Mouse (Mus musculus) forebrain, embryonic 12.5 days (tissue): Measurements from ENCODE around the gene Anxa4. TPM values are rescaled to one million over a fixed set of nuclear protein-coding genes. Genes with fewer than 3 reads are reported as not detected.

Experiments
- ATAC-seq: fragments of 200-750 bp; cut with Nextera tagmentation; 2 replicates; pipeline ENCODE4 v1.8.0; 2017; ENCODE audit warnings: moderate TSS enrichment; ENCODE audit not compliant: low FRiP score
- H3K27ac ChIP-seq: fragments of 300-500 bp; sonication (generic); 2 replicates; pipeline ENCODE4 v1.5.1; 2016; ENCODE audit warnings: mild to moderate bottlenecking
- H3K27me3 ChIP-seq: fragments of 300-500 bp; sonication (generic); 2 replicates; pipeline ENCODE4 v1.6.1; 2016; ENCODE audit warnings: mild to moderate bottlenecking
- H3K36me3 ChIP-seq: fragments of 300-500 bp; sonication (generic); replicated peaks from 2 replicates; pipeline ENCODE4 v1.6.1; 2016; ENCODE audit warnings: mild to moderate bottlenecking
- H3K4me1 ChIP-seq: fragments of 300-500 bp; sonication (generic); 2 replicates; pipeline ENCODE4 v1.6.1; 2016
- H3K4me2 ChIP-seq: fragments of 300-500 bp; sonication (generic); 2 replicates; pipeline ENCODE4 v1.6.1; 2016; ENCODE audit warnings: mild to moderate bottlenecking, moderate library complexity
- H3K4me3 ChIP-seq: fragments of 300-500 bp; sonication (generic); replicated peaks from 2 replicates; pipeline ENCODE4 v1.5.1; 2016; ENCODE audit warnings: mild to moderate bottlenecking
- H3K9ac ChIP-seq: fragments of 300-500 bp; sonication (generic); 2 replicates; pipeline ENCODE4 v1.6.1; 2016; ENCODE audit warnings: mild to moderate bottlenecking
- H3K9me3 ChIP-seq: fragments of 300-500 bp; sonication (generic); 2 replicates; pipeline ENCODE4 v1.6.1; 2016
- WGBS: fragments of 180-500 bp; shearing (Covaris S2); methylation state at CpG from one replicate; pipeline ENCODE4 v1.1.7; 2016; 5-methylcytosine and 5-hydroxymethylcytosine counted together
- polyA plus RNA-seq: library from polyadenylated mRNA; unstranded; fragments of >200 nt; fragmentation: Nextera tagmentation; extraction: Ambion mirVana; gene quantifications from 2 replicates; pipeline ENCODE4 v1.2.1, GENCODE M21; 2016

The Anxa4 gene
- polyA plus RNA-seq, 1 experiment from 2014 or later = 6.1 TPM

DNA sequence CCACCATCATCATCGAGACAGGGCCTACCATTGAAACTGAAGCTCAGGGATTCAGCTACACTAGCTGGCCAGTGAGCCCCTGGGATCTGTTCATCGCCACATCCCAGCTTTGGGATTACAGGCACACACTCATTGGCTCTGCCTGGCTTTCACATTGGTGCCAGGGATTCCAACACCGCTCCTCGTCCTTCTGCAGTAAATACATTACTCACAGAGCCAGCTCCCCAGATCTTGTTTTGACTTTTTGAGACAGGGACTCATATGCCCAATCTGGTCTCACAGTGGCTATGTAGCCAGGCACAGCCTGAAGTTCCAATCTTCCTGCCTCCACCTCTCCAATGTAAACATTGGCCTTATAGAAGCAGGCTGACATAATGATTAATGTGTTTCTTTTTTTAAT, 57.1 kb downstream of the Anxa4 start:
- no peaks in the 10 kb centered on the region for H3K27me3 ChIP-seq
- no peaks in the 10 kb centered on the region for H3K9me3 ChIP-seq
- H3K9ac ChIP-seq = no peak overlapping the region
- 92% methylated on average over 4 of the region's 4 CpGs for WGBS
- no peak overlapping the region for H3K4me3 ChIP-seq
- H3K36me3 ChIP-seq = no peaks in the 10 kb centered on the region
- H3K4me2 ChIP-seq = no peak overlapping the region
- no peak for ATAC-seq
- H3K27ac ChIP-seq = no peak overlapping the region
- H3K4me1 ChIP-seq = peaks cover 16% of the 10 kb centered on the region

DNA sequence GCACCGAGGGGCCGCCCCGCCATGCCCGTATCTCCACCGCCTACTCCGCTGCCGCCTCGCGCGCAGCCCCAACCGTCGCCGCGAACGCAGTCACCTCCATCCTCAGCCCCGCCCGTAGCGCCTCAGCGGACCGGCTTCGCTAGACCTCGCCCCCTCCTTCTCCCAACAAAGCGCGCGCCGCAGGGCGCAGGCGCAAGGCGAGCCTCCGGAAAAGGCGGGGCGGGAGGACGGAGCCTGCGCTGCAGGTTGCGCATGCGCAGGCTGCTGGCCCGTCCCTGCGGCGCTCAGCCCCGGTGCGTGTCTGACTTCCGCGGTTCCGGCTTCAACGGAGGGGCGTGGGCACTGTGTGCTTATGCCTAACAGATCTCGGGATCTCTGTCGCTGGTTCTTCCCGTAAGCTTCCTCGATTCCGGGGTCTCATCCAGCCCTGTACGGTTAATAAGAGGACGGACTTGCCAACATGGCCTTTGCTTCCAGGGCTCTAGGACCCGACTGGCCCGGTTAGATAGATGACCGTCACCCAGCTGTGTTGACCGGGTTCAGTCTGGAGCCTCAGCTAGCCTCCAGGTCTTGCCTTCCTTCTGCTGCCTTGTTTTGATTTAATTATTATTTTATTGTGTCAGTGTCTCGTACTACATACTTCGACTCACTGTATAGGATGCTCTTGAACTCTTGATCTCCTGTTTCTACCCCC, 60.1 kb downstream of the Anxa4 start, which contains the start of gene Gmcl1:
TSS of gene Gmcl1 (minus strand) at position 201 of the 694 bp plus-strand sequence.
- Histone ChIP-seq H3K36me3 (no peaks in the 10 kb centered on the region), H3K9ac (peak within 1 kb of the TSS; percentile 91), H3K9me3 (no peaks in the 10 kb centered on the region), H3K4me2 (peak within 1 kb of the TSS; percentile 93), H3K27me3 (no peaks in the 10 kb centered on the region), H3K27ac (peak within 1 kb of the TSS; percentile 91), H3K4me3 (peak within 1 kb of the TSS; percentile 95), H3K4me1 (peaks cover 23% of the 10 kb centered on the region)
- WGBS = under 1% methylated on average over 59 of the region's 59 CpGs
- ATAC-seq = peak; percentile 96

DNA sequence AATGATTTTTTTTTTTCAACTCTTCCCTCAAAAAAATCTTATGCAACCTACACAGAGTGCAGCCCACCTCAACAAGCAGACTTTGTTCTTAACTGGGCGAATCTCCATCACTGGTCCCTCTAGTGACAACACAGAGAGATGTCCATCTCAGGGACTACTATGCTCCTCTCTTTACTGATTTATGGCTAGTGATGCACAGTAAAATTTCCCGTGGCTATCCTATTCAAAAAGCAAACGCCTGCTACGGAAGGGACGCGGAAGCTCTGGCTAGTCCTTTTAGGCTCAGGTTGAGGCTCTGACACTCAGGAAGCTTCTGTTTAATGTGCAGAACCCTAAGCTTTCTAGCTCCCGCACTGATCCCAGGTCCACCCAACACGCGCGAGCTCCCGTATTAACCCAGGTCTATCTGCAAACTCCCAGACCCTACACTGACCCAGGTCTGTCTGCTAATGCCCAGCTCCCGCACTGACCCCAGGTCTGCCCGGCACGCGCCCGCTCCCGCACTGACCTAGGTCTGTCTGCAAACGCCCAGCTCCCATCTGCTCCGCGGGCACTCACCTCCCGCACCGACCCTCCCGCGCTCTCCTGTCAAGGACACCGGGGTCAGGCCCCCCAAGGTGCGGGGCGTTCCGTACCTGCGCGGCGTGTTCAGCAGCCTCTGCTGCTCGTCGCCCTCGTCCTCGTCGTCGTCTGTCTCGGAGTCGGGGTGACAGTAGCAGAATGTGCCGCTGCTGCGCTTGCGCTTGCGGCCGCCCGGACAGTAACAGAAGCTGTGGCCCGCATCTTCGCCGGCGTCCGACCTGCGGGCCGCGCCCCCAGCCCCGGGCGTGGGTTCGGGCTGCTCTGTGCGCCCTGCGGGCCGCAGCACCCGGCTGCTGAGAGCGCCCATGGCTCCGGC, 60.9 kb downstream of the Anxa4 start:
- peaks cover 23% of the 10 kb centered on the region for H3K4me1 ChIP-seq
- H3K4me3 ChIP-seq = peak overlapping the region; percentile 95
- peak overlapping the region; percentile 91 for H3K27ac ChIP-seq
- no peaks in the 10 kb centered on the region for H3K27me3 ChIP-seq
- under 1% methylated on average over 62 of the region's 62 CpGs for WGBS
- H3K9ac ChIP-seq = peak overlapping the region; percentile 91
- H3K9me3 ChIP-seq = no peaks in the 10 kb centered on the region
- peak; percentile 72 for ATAC-seq
- H3K36me3 ChIP-seq = no peaks in the 10 kb centered on the region
- peak overlapping the region; percentile 93 for H3K4me2 ChIP-seq

- Histone ChIP-seq H3K4me1 (peaks cover 17% of the 10 kb centered on the region), H3K9me3 (no peaks in the 10 kb centered on the region), H3K27ac (no peak overlapping the region), H3K9ac (no peak overlapping the region), H3K4me2 (no peak overlapping the region), H3K36me3 (peaks cover 6% of the 10 kb centered on the region; the same call in 1 of the 2 replicates), H3K27me3 (no peaks in the 10 kb centered on the region), H3K4me3 (no peak overlapping the region)
- no peak for ATAC-seq
- WGBS = 92% methylated on average over 5 of the region's 5 CpGs
Observed at GRCm38 (mm10) chr6:86728711-86729110, 64.7 kb downstream of the Anxa4 start.

- H3K36me3 ChIP-seq = peaks cover 18% of the 10 kb centered on the region
- H3K27me3 ChIP-seq = no peaks in the 10 kb centered on the region
- H3K4me3 ChIP-seq = no peak overlapping the region
- no peak overlapping the region for H3K4me2 ChIP-seq
- no peak overlapping the region for H3K9ac ChIP-seq
- no peaks in the 10 kb centered on the region for H3K9me3 ChIP-seq
- 77% methylated on average over 3 of the region's 3 CpGs for WGBS
- no peaks in the 10 kb centered on the region for H3K4me1 ChIP-seq
- no peak overlapping the region for H3K27ac ChIP-seq
- no peak for ATAC-seq
Observed at GRCm38 (mm10) chr6:86721977-86722376, 71.4 kb downstream of the Anxa4 start.

GRCm38 (mm10) chr6:86708072-86708774, 85.2 kb downstream of the Anxa4 start:
- Histone ChIP-seq H3K36me3 (peaks cover 53% of the 10 kb centered on the region), H3K27ac (no peak overlapping the region), H3K27me3 (no peaks in the 10 kb centered on the region), H3K4me2 (no peak overlapping the region), H3K9me3 (no peaks in the 10 kb centered on the region), H3K4me3 (no peak overlapping the region), H3K9ac (no peak overlapping the region), H3K4me1 (no peaks in the 10 kb centered on the region)
- ATAC-seq = no peak
- WGBS = 85% methylated on average over 4 of the region's 4 CpGs

GRCm38 (mm10) chr6:86702577-86702976, 90.8 kb downstream of the Anxa4 start:
- Histone ChIP-seq H3K4me1 (no peaks in the 10 kb centered on the region), H3K9me3 (no peaks in the 10 kb centered on the region), H3K4me3 (no peak overlapping the region), H3K27me3 (no peaks in the 10 kb centered on the region), H3K36me3 (peaks cover 79% of the 10 kb centered on the region), H3K27ac (no peak overlapping the region), H3K4me2 (no peak overlapping the region), H3K9ac (no peak overlapping the region)
- WGBS = 95% methylated on average over 9 of the region's 9 CpGs
- no peak for ATAC-seq

GRCm38 (mm10) chr6:86697903-86698302, 95.5 kb downstream of the Anxa4 start:
- no peak overlapping the region for H3K4me2 ChIP-seq
- no peaks in the 10 kb centered on the region for H3K27me3 ChIP-seq
- 86% methylated on average over 6 of the region's 6 CpGs for WGBS
- no peak for ATAC-seq
- H3K4me1 ChIP-seq = no peaks in the 10 kb centered on the region
- no peaks in the 10 kb centered on the region for H3K9me3 ChIP-seq
- H3K9ac ChIP-seq = no peak overlapping the region
- no peak overlapping the region for H3K27ac ChIP-seq
- H3K4me3 ChIP-seq = no peak overlapping the region
- peaks cover 73% of the 10 kb centered on the region for H3K36me3 ChIP-seq

DNA sequence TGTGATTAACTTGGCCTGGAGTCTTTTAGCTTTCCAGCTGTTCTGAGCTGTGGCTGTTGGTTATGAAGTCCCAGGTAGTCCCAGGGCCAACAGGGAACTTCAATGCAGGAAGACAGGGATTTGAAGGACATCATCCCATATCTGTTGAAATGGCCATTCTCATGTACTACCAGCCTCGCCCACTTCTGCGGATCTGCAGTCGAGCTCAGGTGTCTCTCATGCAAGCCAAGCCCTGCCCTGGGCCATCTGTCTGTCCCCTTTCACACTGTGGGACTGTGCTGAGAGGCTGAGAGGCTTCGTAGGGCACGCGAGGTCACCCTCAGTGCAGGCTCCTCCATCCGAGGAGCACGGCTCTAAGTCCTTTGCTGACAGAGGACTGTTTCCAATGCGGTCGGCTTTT, 97.2 kb downstream of the Anxa4 start:
- WGBS = 82% methylated on average over 10 of the region's 10 CpGs
- no peaks in the 10 kb centered on the region for H3K27me3 ChIP-seq
- no peak overlapping the region for H3K9ac ChIP-seq
- ATAC-seq = no peak
- H3K4me3 ChIP-seq = no peak overlapping the region
- no peak overlapping the region for H3K4me2 ChIP-seq
- H3K36me3 ChIP-seq = peaks cover 61% of the 10 kb centered on the region
- H3K9me3 ChIP-seq = no peaks in the 10 kb centered on the region
- H3K27ac ChIP-seq = no peak overlapping the region
- H3K4me1 ChIP-seq = no peaks in the 10 kb centered on the region

DNA sequence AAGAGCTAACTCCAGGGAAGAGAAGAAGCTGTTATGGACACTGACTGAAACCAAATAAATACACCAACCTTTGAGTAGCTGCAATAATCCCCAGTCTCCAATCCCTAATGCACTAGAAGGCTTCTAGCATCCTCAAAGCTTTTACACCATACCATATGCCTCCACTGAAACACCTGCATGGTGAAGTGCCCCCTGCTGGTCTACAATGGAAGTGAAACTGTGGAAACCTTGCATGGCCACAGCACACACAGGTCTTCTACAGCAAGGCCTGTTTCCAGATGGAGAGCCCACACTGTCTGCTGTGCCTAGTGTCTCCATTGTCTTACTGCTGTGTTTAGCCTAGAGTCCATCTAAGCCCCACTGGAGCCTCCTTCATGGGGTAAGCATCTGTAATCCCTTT, 98.9 kb downstream of the Anxa4 start:
- H3K9ac ChIP-seq = no peak overlapping the region
- ATAC-seq = no peak
- no peaks in the 10 kb centered on the region for H3K4me1 ChIP-seq
- no peaks in the 10 kb centered on the region for H3K27me3 ChIP-seq
- peaks cover 58% of the 10 kb centered on the region for H3K36me3 ChIP-seq
- no peak overlapping the region for H3K4me3 ChIP-seq
- no peak overlapping the region for H3K4me2 ChIP-seq
- no peaks in the 10 kb centered on the region for H3K9me3 ChIP-seq
- H3K27ac ChIP-seq = no peak overlapping the region

DNA sequence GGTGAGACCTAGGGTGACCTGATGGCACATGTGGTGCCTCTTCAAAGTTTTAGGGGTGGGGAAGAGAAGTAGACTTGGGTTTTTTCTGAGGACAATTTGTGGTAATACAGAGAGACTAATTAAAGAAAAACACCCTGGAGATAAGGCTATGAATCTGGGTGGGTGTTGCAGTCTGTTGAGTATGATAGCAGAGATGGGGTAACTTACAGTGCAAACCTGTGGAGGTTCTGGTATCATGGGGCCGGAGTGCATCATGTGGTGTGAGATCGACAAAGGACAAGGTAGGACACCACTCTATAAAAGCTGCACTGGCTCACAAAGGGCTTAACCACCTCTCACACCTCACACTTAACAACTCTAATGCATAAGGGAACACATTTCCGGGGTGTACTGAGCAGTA, 103.7 kb downstream of the Anxa4 start:
- Histone ChIP-seq H3K9me3 (no peaks in the 10 kb centered on the region), H3K4me1 (peaks cover 5% of the 10 kb centered on the region; the same call in 1 of the 2 replicates), H3K4me3 (no peak overlapping the region), H3K36me3 (peaks cover 22% of the 10 kb centered on the region), H3K4me2 (no peak overlapping the region), H3K9ac (no peak overlapping the region), H3K27me3 (no peaks in the 10 kb centered on the region), H3K27ac (no peak overlapping the region)
- no peak for ATAC-seq
- 90% methylated on average over 3 of the region's 3 CpGs for WGBS

DNA sequence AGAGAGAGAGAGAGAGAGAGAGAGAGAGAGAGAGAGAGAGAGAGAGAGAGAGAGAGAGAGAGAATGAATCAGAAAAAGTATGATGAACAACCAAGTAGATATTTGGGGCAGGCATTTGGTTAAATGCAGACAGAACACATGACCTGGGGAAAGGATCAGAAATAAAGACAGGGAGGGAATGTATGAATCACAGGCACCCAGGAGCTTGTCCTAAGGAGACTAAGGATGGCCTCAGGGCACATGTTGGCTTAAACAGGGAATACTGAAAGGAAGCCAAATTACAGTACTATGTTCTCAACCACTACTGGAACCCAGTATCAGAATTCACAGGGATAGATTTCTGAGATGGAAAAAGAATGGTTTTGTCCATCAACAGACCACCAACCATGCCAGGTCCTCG, 106.4 kb downstream of the Anxa4 start:
- Histone ChIP-seq H3K36me3 (peaks cover 25% of the 10 kb centered on the region), H3K4me3 (no peak overlapping the region), H3K9me3 (no peaks in the 10 kb centered on the region), H3K4me1 (peaks cover 16% of the 10 kb centered on the region), H3K27me3 (no peaks in the 10 kb centered on the region), H3K4me2 (no peak overlapping the region), H3K27ac (no peak overlapping the region), H3K9ac (no peak overlapping the region)
- no peak for ATAC-seq
- 68% methylated on average over 1 of the region's 1 CpGs for WGBS
